ENCODE assay signal across 10 mouse cellular contexts in the genomic region with DNA sequence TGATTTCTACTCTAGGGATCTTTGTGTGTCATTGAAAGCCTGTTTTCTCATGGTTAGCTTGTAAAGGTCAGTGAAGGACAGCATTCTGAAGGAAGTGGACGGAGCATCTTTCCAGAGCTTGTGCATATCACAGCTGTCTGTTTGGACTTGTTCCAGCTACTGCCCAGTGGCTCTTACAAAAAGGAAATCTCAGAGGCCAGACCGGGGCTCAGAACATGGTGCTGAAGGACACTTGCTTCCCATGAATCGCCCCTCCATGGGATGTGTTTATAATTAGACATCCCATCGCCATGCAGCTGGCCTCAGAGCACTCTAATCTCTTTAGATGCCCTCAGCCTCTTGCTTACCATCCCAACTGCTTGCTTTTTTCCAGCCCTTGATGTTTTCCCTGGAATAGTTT. TPM values are rescaled to one million over a fixed set of nuclear protein-coding genes. Genes with fewer than 3 reads are reported as not detected.
DNase-seq lines count a peak whose midpoint lies in the region; ATAC-seq and TF ChIP-seq lines count a peak whose summit lies in the region.
"Had no signal": no experiment of that assay in that cellular context is flagged by ENCODE, and none has a peak within 500 bp of the region (broad histone marks: within the 10 kb centered on the region; RNA-seq: fewer than 3 reads in every experiment).

No protein-coding gene starts in this region.

- TF ChIP-seq CTCF in kidney, postnatal 0 days (IDR thresholded peaks at IDR 0.05; ENCODE audit: low read depth) = no peak

- no peak overlapping the region for H3K27ac ChIP-seq in embryonic facial prominence, embryonic 14.5 days (replicated peaks; ENCODE audit: low read depth, low read length)
- H3K27ac ChIP-seq in embryonic facial prominence, embryonic 10.5 days (replicated peaks) = no peak overlapping the region
- no peak overlapping the region for H3K27ac ChIP-seq in kidney, postnatal 0 days

- peak; percentile 66 for DNase-seq in embryonic facial prominence, embryonic 14.5 days (ENCODE audit: low spot score)
- no peak for DNase-seq in embryonic facial prominence, embryonic 10.5 days (ENCODE audit: low spot score)
- DNase-seq in MN1 (ENCODE audit: low spot score) = peak; percentile 49
- peak; percentile 98 for DNase-seq in heart, adult 11 months
- peak; percentile 56 for DNase-seq in kidney, postnatal 0 days (ENCODE audit: low spot score)
- DNase-seq in spleen, postnatal 14 days (ENCODE audit: low spot score in 2 of 2) = no peak
- no peak for DNase-seq in layer of hippocampus, adult 18-20 months (ENCODE audit: low spot score in 2 of 2)
- DNase-seq in embryo, embryonic 11 days = no peak
- DNase-seq: retina, postnatal 1 day had no signal

- H3K36me3 ChIP-seq in embryonic facial prominence, embryonic 14.5 days (ENCODE audit: control insufficient read depth, insufficient read depth, low read length) = no peaks in the 10 kb centered on the region
- peaks cover 14% of the 10 kb centered on the region for H3K36me3 ChIP-seq in embryonic facial prominence, embryonic 10.5 days (replicated peaks)
- no peaks in the 10 kb centered on the region for H3K36me3 ChIP-seq in kidney, postnatal 0 days (ENCODE audit: insufficient read depth, low read length)

- no peak for ATAC-seq in embryonic facial prominence, embryonic 14.5 days (ENCODE audit: low read depth)
- ATAC-seq in kidney, postnatal 0 days (replicated peaks; ENCODE audit: low FRiP score, low read depth) = no peak
- ATAC-seq: intestine, embryonic 16.5 days had no signal

- H3K4me1 ChIP-seq in embryonic facial prominence, embryonic 14.5 days (ENCODE audit: control insufficient read depth, insufficient read depth, low read length) = no peaks in the 10 kb centered on the region
- H3K4me1 ChIP-seq in embryonic facial prominence, embryonic 10.5 days = no peaks in the 10 kb centered on the region
- H3K4me1 ChIP-seq in kidney, postnatal 0 days (replicated peaks; ENCODE audit: insufficient read depth, low read length) = 0 out of 2 replicates have a peak, but pooled peaks cover 2% of the 10 kb centered on the region

- no peaks in the 10 kb centered on the region for H3K27me3 ChIP-seq in embryonic facial prominence, embryonic 14.5 days (replicated peaks; ENCODE audit: control insufficient read depth, insufficient read depth, low read length)
- no peaks in the 10 kb centered on the region for H3K27me3 ChIP-seq in embryonic facial prominence, embryonic 10.5 days (replicated peaks; ENCODE audit: low read depth, poor library complexity, severe bottlenecking)
- no peaks in the 10 kb centered on the region for H3K27me3 ChIP-seq in kidney, postnatal 0 days (ENCODE audit: insufficient read depth, low read length)

- no peak overlapping the region for H3K4me3 ChIP-seq in embryonic facial prominence, embryonic 14.5 days (ENCODE audit: low read depth, low read length)
- H3K4me3 ChIP-seq in embryonic facial prominence, embryonic 10.5 days = no peak overlapping the region
- no peak overlapping the region for H3K4me3 ChIP-seq in kidney, postnatal 0 days (replicated peaks; ENCODE audit: low read depth, low read length)

- no peaks in the 10 kb centered on the region for H3K9me3 ChIP-seq in embryonic facial prominence, embryonic 14.5 days (ENCODE audit: control insufficient read depth, low read length)
- H3K9me3 ChIP-seq in embryonic facial prominence, embryonic 10.5 days = no peaks in the 10 kb centered on the region
- H3K9me3 ChIP-seq in kidney, postnatal 0 days (replicated peaks; ENCODE audit: low read length) = no peaks in the 10 kb centered on the region

- H3K4me2 ChIP-seq in embryonic facial prominence, embryonic 14.5 days (ENCODE audit: low read depth, low read length) = no peak overlapping the region
- no peak overlapping the region for H3K4me2 ChIP-seq in kidney, postnatal 0 days (ENCODE audit: low read length)

- 59% methylated on average over 4 of the region's 4 CpGs for WGBS in embryonic facial prominence, embryonic 14.5 days
- WGBS in embryonic facial prominence, embryonic 10.5 days = 80% methylated on average over 4 of the region's 4 CpGs
- 48% methylated on average over 4 of the region's 4 CpGs for WGBS in kidney, postnatal 0 days

- no peak overlapping the region for H3K9ac ChIP-seq in embryonic facial prominence, embryonic 14.5 days (ENCODE audit: low read depth, low read length)
- H3K9ac ChIP-seq in kidney, postnatal 0 days (ENCODE audit: low read depth, low read length) = no peak overlapping the region

RNA-seq across cellular contexts. Expression of gene Pik3ca, which starts 31.4 kb away (rescaled TPM):
- polyA plus RNA-seq in embryonic facial prominence, embryonic 14.5 days (2014; fragmentation: Nextera tagmentation; extraction: Ambion mirVana) = 13.8 and 15.5 TPM in 2 replicates
- 6.9 and 8.2 TPM in 2 replicates for polyA plus RNA-seq in embryonic facial prominence, embryonic 10.5 days (2016; fragmentation: Nextera tagmentation; extraction: Ambion mirVana)
- 11.2 and 11.4 TPM in 2 replicates for polyA plus RNA-seq in kidney, postnatal 0 days (2015; fragmentation: Nextera tagmentation; extraction: Ambion mirVana)
- 10 to 100 TPM; 47.4 to 52.0 TPM for total RNA-seq in layer of hippocampus, adult 18-20 months (2021)

Comparison
In these comparisons a context has a peak if more than half of its experiments do, and no peak if none do; other contexts are left out.
1. DNase-seq: peak in embryonic facial prominence, embryonic 14.5 days (single experiment), MN1 (single experiment), heart, adult 11 months (single experiment) and kidney, postnatal 0 days (single experiment); none in embryonic facial prominence, embryonic 10.5 days (single experiment), spleen, postnatal 14 days (0 of 2), layer of hippocampus, adult 18-20 months (0 of 2) and embryo, embryonic 11 days (single experiment).